Comparison of ENCODE assay signal across 13 mouse cellular contexts in the genomic region with DNA sequence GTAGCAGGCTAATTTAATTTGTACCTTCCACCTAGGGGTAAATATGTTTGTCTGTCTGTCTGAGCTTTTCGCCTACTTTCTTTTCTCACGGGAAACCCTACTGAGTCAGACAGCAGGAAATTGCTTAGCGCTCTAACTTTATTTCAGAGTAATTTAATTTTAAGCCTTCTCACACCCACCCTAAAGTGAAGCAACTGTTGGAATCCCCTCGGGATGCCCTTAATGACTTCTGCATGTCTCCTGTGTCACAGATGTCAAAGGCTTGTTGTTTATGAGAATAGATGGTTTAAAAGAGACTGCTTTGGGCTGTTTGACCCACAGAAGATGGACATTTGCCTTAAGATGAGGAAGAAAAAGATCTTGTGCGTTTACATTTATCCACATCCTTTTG.
DNase-seq lines count a peak whose midpoint lies in the region; ATAC-seq lines count a peak whose summit lies in the region.
"Had no signal": no experiment of that assay in that cellular context is flagged by ENCODE, and none has a peak within 500 bp of the region (broad histone marks: within the 10 kb centered on the region; RNA-seq: fewer than 3 reads in every experiment).

No protein-coding gene starts in this region.

- H3K9me3 ChIP-seq in heart, embryonic 11.5 days (replicated peaks; ENCODE audit: control insufficient read depth, low read length): no peaks in the 10 kb centered on the region
- no peaks in the 10 kb centered on the region for H3K9me3 ChIP-seq in forebrain, embryonic 16.5 days (ENCODE audit: control insufficient read depth, low read length)
- H3K9me3 ChIP-seq in midbrain, embryonic 11.5 days (ENCODE audit: control insufficient read depth, low read length): no peaks in the 10 kb centered on the region
- no peaks in the 10 kb centered on the region for H3K9me3 ChIP-seq in neural tube, embryonic 15.5 days (replicated peaks)
- H3K9me3 ChIP-seq: stomach, embryonic 15.5 days had no signal

- H3K4me3 ChIP-seq in heart, embryonic 11.5 days (ENCODE audit: low read depth, low read length): no peak overlapping the region
- H3K4me3 ChIP-seq in forebrain, embryonic 16.5 days (replicated peaks; ENCODE audit: low read length): no peak overlapping the region
- H3K4me3 ChIP-seq in midbrain, embryonic 11.5 days (ENCODE audit: low read depth, low read length): no peak overlapping the region
- no peak overlapping the region for H3K4me3 ChIP-seq in neural tube, embryonic 15.5 days (replicated peaks)
- H3K4me3 ChIP-seq: erythroblast, embryonic 14.5 days; stomach, embryonic 15.5 days had no signal

- peak; percentile 28 for DNase-seq in heart, adult 8-10 months (ENCODE audit: low spot score)
- DNase-seq in midbrain, embryonic 11.5 days (ENCODE audit: low spot score, missing footprints): no peak
- DNase-seq in lung, postnatal 10 days: no peak
- no peak for DNase-seq in right cerebral cortex, postnatal 36 days (ENCODE audit: low spot score in 2 of 2)
- no peak for DNase-seq in urinary bladder, postnatal 36 days (ENCODE audit: low spot score in 2 of 2)
- DNase-seq: cerebellum, postnatal 25 days; liver had no signal

- no peak overlapping the region for H3K9ac ChIP-seq in heart, embryonic 11.5 days (ENCODE audit: low read depth, low read length)
- no peak overlapping the region for H3K9ac ChIP-seq in forebrain, embryonic 16.5 days (replicated peaks; ENCODE audit: low read depth, low read length)
- H3K9ac ChIP-seq in midbrain, embryonic 11.5 days (ENCODE audit: low read length): no peak overlapping the region
- no peak overlapping the region for H3K9ac ChIP-seq in neural tube, embryonic 15.5 days (replicated peaks)
- H3K9ac ChIP-seq: stomach, embryonic 15.5 days had no signal

- ATAC-seq in heart, embryonic 11.5 days (replicated peaks; ENCODE audit: insufficient number of reproducible peaks, low FRiP score, low TSS enrichment): no peak
- ATAC-seq in forebrain, embryonic 16.5 days: no peak; the same call in 1 of the 2 replicates
- no peak for ATAC-seq in midbrain, embryonic 11.5 days (ENCODE audit: low FRiP score)
- peak; percentile 56 for ATAC-seq in neural tube, embryonic 15.5 days (ENCODE audit: low FRiP score)
- ATAC-seq: lung, postnatal 0 days had no signal

- H3K4me1 ChIP-seq in heart, embryonic 11.5 days (ENCODE audit: control insufficient read depth, insufficient read depth, low read length): no peaks in the 10 kb centered on the region
- peaks cover 21% of the 10 kb centered on the region for H3K4me1 ChIP-seq in forebrain, embryonic 16.5 days (replicated peaks; ENCODE audit: control insufficient read depth, insufficient read depth, low read length)
- H3K4me1 ChIP-seq in midbrain, embryonic 11.5 days (ENCODE audit: control insufficient read depth, insufficient read depth, low read length): peaks cover 9% of the 10 kb centered on the region; the same call in 1 of the 2 replicates
- H3K4me1 ChIP-seq in neural tube, embryonic 15.5 days: peaks cover 6% of the 10 kb centered on the region; the same call in 1 of the 2 replicates
- H3K4me1 ChIP-seq: stomach, embryonic 15.5 days had no signal

- H3K36me3 ChIP-seq in heart, embryonic 11.5 days (ENCODE audit: control insufficient read depth, insufficient read depth, low read length): no peaks in the 10 kb centered on the region
- H3K36me3 ChIP-seq in forebrain, embryonic 16.5 days (ENCODE audit: control insufficient read depth, insufficient read depth): no peaks in the 10 kb centered on the region
- H3K36me3 ChIP-seq in midbrain, embryonic 11.5 days (ENCODE audit: control insufficient read depth, insufficient read depth, low read length): no peaks in the 10 kb centered on the region
- no peaks in the 10 kb centered on the region for H3K36me3 ChIP-seq in neural tube, embryonic 15.5 days
- H3K36me3 ChIP-seq: stomach, embryonic 15.5 days had no signal

- WGBS in heart, embryonic 11.5 days (ENCODE audit: insufficient replicate concordance): 63% methylated on average over 5 of the region's 5 CpGs
- whole genome bisulfite sequencing in forebrain, embryonic 16.5 days: 22% methylated on average over 5 of the region's 5 CpGs
- WGBS in midbrain, embryonic 11.5 days: 25% methylated on average over 5 of the region's 5 CpGs
- 9% methylated on average over 5 of the region's 5 CpGs for WGBS in neural tube, embryonic 15.5 days

- no peak overlapping the region for H3K4me2 ChIP-seq in heart, embryonic 11.5 days
- H3K4me2 ChIP-seq in forebrain, embryonic 16.5 days (ENCODE audit: low read length): peak overlapping the region; percentile 30; the same call in 1 of the 2 replicates
- H3K4me2 ChIP-seq in midbrain, embryonic 11.5 days: no peak overlapping the region
- no peak overlapping the region for H3K4me2 ChIP-seq in neural tube, embryonic 15.5 days
- H3K4me2 ChIP-seq: stomach, embryonic 15.5 days had no signal

- no peaks in the 10 kb centered on the region for H3K27me3 ChIP-seq in heart, embryonic 11.5 days (ENCODE audit: control insufficient read depth, insufficient read depth, low read length)
- H3K27me3 ChIP-seq in forebrain, embryonic 16.5 days (replicated peaks; ENCODE audit: control insufficient read depth, insufficient read depth, low read length): no peaks in the 10 kb centered on the region
- H3K27me3 ChIP-seq in midbrain, embryonic 11.5 days (ENCODE audit: control insufficient read depth, insufficient read depth, low read length): no peaks in the 10 kb centered on the region
- H3K27me3 ChIP-seq in neural tube, embryonic 15.5 days (replicated peaks): no peaks in the 10 kb centered on the region
- H3K27me3 ChIP-seq: stomach, embryonic 15.5 days had no signal

- H3K27ac ChIP-seq in heart, embryonic 11.5 days (ENCODE audit: low read depth, low read length): no peak overlapping the region
- H3K27ac ChIP-seq in forebrain, embryonic 16.5 days (ENCODE audit: low read length): peak overlapping the region; percentile 74
- peak overlapping the region; percentile 0; the same call in 1 of the 2 replicates for H3K27ac ChIP-seq in midbrain, embryonic 11.5 days (ENCODE audit: low read depth, low read length)
- peak overlapping the region; percentile 45; the same call in 1 of the 2 replicates for H3K27ac ChIP-seq in neural tube, embryonic 15.5 days (replicated peaks)
- H3K27ac ChIP-seq: stomach, embryonic 15.5 days had no signal
